Mouse (Mus musculus) cerebellum, adult 9-10 months (tissue): Measurements from ENCODE around the gene Gmip.

ENCODE experiments used
- DNase-seq: peaks from one replicate; pipeline ENCODE4 v3.0.0; 2022

Gmip gene

GRCm38 (mm10) chr8:69864180-69864579 is 55.7 kb downstream of the Gmip start:
- no peak for DNase-seq

- DNase-seq: no peak
Measured at GRCm38 (mm10) chr8:69867696-69868326, 59.3 kb downstream of the Gmip start.

GRCm38 (mm10) chr8:69870003-69870765 is 61.7 kb downstream of the Gmip start:
- peak; percentile 74 for DNase-seq

DNA sequence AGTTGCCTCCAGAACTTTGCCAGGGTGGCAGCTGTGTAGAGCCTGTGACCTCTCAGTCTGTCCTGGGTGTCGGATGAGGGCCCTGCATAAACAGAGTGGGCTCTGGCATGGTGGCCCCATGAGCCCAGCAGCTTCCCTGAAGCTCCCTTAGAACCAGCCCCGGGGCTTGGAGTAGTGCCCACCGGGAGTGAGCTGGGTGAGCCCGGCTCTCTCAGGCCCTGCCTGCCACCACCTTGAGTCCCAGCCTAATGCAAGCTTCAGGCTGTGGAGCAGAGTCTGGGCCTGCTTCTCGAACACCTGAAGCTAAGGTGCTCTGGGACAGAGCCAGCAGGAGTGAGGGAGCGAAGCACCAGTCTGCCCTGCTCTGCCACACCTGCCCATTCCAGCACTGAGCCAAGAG is 62.4 kb downstream of the Gmip start:
- DNase-seq: no peak
